Mouse (Mus musculus): Measurements from ENCODE around the gene Tpra1.

DNA sequence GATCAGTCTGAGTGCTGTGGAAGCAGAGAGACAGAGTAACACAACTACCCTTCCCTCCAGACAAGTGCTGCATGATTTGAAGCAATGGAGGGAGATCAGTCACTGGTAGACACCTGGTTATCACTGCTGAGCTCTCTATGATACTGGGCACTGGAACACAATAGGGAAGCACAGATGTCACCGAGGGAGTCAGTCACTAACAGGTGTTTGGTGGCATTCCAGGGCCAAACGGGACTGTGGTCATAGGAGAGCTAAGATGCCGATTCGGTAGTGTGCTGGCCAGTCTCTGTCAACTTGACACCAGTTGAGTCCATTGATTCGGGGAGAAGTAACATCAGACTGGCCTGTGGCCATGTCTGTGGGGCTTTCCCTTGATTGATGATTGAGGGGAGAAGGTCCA lies 47.5 kb upstream of the Tpra1 start:
- TF ChIP-seq CTCF (IDR thresholded peaks at IDR 0.05; ENCODE audit: control insufficient read depth, insufficient read depth, insufficient read length) (no peak), MYOD1 (IDR thresholded peaks at IDR 0.05; ENCODE audit: control insufficient read depth, insufficient read length, low read depth) (no peak), USF1 (IDR thresholded peaks at IDR 0.05; ENCODE audit: low read depth) (no peak), FOSL1 (IDR thresholded peaks at IDR 0.05; ENCODE audit: insufficient read depth, low read length, poor library complexity, severe bottlenecking) (no peak), MYOG (IDR thresholded peaks at IDR 0.05; ENCODE audit: control insufficient read depth, extremely low read depth, insufficient read length) (no peak), CEBPB (IDR thresholded peaks at IDR 0.05; ENCODE audit: low read depth) (no peak)
